Mouse (Mus musculus) kidney, adult 2 months (tissue): ENCODE results near the gene Elk3. TPM values are rescaled to one million over a fixed set of nuclear protein-coding genes. Genes with fewer than 3 reads are reported as not detected.

Experiments used
- DNase-seq: peaks from one replicate; pipeline ENCODE4 v3.0.0; 2021
- H3K27ac ChIP-seq: fragments of 200-500 bp; 2 replicates; pipeline ENCODE4 v1.5.1; 2012; ENCODE audit warnings: low read depth, low read length, control low read depth, inconsistent platforms; ENCODE audit not compliant: insufficient read depth
- H3K27me3 ChIP-seq: fragments of 200-500 bp; replicated peaks from 2 replicates; pipeline ENCODE4 v1.6.1; 2012; ENCODE audit warnings: mild to moderate bottlenecking, moderate library complexity, low read length, inconsistent platforms; ENCODE audit not compliant: control insufficient read depth, insufficient read depth
- H3K36me3 ChIP-seq: fragments of 200-500 bp; 2 replicates; pipeline ENCODE4 v1.6.1; 2012; ENCODE audit warnings: mild to moderate bottlenecking, moderate library complexity, low read length, inconsistent platforms; ENCODE audit not compliant: control insufficient read depth, insufficient read depth
- H3K4me1 ChIP-seq: fragments of 200-500 bp; 2 replicates; pipeline ENCODE4 v1.6.1; 2011; ENCODE audit warnings: low read length; ENCODE audit not compliant: control insufficient read depth, insufficient read depth
- H3K4me3 ChIP-seq: fragments of 200-500 bp; 2 replicates; pipeline ENCODE4 v1.5.1; 2011; ENCODE audit warnings: mild to moderate bottlenecking, low read depth, low read length, control low read depth; ENCODE audit not compliant: insufficient read depth
- CTCF ChIP-seq: fragments of 200-500 bp; conservative IDR thresholded peaks from 2 replicates; pipeline ENCODE4 v1.5.1; 2011; ENCODE audit warnings: low read depth, mild to moderate bottlenecking, control low read depth, low read length, moderate library complexity, mixed read lengths; ENCODE audit not compliant: insufficient read depth, insufficient read length
- POLR2A ChIP-seq: fragments of 200-500 bp; IDR thresholded peaks from one replicate; pipeline ENCODE4 v1.6.1; 2011; ENCODE audit warnings: low read depth, low read length, control low read depth
- WGBS: fragments of 180-500 bp; shearing (Covaris S2); methylation state at CpG from one replicate; pipeline ENCODE4 v1.1.7; 2018; 5-methylcytosine and 5-hydroxymethylcytosine counted together
- polyA plus RNA-seq: library from polyadenylated mRNA; depleted of rRNA; stranded (reverse); fragments of >200 nt; gene quantifications from 2 replicates; pipeline ENCODE4 v1.2.3, GENCODE M21; 2012

The Elk3 gene
- polyA plus RNA-seq, 1 experiment: 28.1 TPM

DNA sequence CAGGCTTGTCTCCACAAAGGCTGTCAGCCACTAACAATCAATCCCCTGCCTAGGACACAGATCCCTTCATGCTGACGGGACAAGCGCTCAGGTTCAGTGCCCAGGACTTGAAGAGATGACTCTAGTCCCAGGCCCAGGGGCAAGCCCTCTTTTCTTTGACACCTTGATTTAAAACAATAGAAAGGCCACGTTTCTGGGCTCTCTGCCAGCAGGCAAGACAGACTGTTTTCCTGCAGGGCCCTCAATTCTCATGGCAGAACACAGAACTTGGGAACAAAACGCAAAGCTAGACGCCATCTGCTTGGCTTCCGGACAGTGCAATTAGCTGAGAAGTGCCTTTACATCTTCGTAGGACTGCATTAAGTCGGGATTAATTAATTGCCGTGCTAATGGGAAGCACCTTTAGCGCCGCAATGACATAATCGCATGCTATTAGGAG, 28.4 kb downstream of the Elk3 start:
- TF ChIP-seq CTCF (no peak), POLR2A (no peak)
- Histone ChIP-seq H3K27ac (peak overlapping the region; percentile 40), H3K36me3 (no peaks in the 10 kb centered on the region), H3K4me1 (peaks cover 4% of the 10 kb centered on the region), H3K4me3 (no peak overlapping the region), H3K27me3 (no peaks in the 10 kb centered on the region)
- 41% methylated on average over 12 of the region's 12 CpGs for WGBS
- peak; percentile 87 for DNase-seq

GRCm38 (mm10) chr10:93281092-93281491, 29.8 kb downstream of the Elk3 start:
- TF ChIP-seq POLR2A: no peak
- no peak for TF ChIP-seq CTCF
- Histone ChIP-seq H3K27me3 (no peaks in the 10 kb centered on the region), H3K27ac (peak overlapping the region; percentile 58; the same call in 1 of the 2 replicates), H3K36me3 (no peaks in the 10 kb centered on the region), H3K4me1 (peaks cover 4% of the 10 kb centered on the region), H3K4me3 (no peak overlapping the region)
- DNase-seq: no peak
- WGBS: 43% methylated on average over 7 of the region's 7 CpGs

DNA sequence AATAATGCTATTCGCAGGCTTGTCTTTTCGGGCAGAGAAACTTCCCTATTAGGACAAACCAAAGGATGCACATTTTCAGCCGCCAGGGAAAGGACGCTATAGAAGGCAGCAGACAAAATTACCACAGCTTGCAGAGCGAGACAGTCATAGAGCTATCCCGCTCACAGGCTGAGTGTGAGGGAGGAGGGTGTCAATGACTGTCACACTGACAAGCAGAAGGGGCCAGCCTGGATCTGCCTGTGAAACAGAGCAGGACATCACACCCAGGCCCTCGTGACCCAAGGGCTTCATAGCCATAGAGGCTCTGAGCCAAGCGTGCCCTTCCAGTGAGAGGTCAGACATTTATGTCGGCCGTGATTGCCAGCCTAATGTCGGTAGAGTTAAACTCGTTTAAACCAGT, 30.3 kb downstream of the Elk3 start:
- 45% methylated on average over 12 of the region's 12 CpGs for WGBS
- DNase-seq: no peak
- Histone ChIP-seq H3K4me1 (peaks cover 4% of the 10 kb centered on the region), H3K36me3 (no peaks in the 10 kb centered on the region), H3K27ac (peak overlapping the region; percentile 58), H3K4me3 (no peak overlapping the region), H3K27me3 (no peaks in the 10 kb centered on the region)
- TF ChIP-seq POLR2A (no peak), CTCF (no peak)

- no peak overlapping the region for H3K27ac ChIP-seq
- no peak for DNase-seq
- TF ChIP-seq POLR2A: no peak
- no peak overlapping the region for H3K4me3 ChIP-seq
- no peaks in the 10 kb centered on the region for H3K27me3 ChIP-seq
- 74% methylated on average over 9 of the region's 9 CpGs for WGBS
- peaks cover 8% of the 10 kb centered on the region for H3K4me1 ChIP-seq
- no peaks in the 10 kb centered on the region for H3K36me3 ChIP-seq
These were observed 31.9 kb downstream of the Elk3 start for GRCm38 (mm10) chr10:93279062-93279461.

GRCm38 (mm10) chr10:93278361-93278760, 32.6 kb downstream of the Elk3 start:
- no peaks in the 10 kb centered on the region for H3K27me3 ChIP-seq
- no peaks in the 10 kb centered on the region for H3K36me3 ChIP-seq
- DNase-seq: no peak
- no peak overlapping the region for H3K4me3 ChIP-seq
- H3K27ac ChIP-seq: no peak overlapping the region
- peaks cover 9% of the 10 kb centered on the region for H3K4me1 ChIP-seq
- 84% methylated on average over 8 of the region's 8 CpGs for WGBS
- no peak for TF ChIP-seq CTCF
- TF ChIP-seq POLR2A: no peak

DNA sequence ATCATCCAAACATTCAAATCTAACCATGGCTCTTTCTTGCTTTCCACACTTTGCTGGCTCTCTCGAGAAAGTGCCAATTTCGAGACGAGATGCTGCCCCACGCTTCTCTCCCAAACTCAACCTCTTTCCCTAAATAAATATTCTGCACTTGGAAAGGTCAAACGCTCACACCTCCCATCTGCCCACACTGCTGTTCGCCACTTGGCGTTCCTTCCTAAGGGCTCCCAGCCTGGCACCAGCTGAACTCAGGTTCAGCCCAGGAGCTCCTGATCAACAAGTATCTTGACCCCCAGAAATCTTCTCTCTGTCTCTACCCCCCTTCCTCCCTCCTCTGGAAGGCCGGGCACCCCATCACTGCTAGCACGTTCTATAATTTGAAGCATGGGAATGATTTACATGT, 34.1 kb downstream of the Elk3 start:
- 31% methylated on average over 9 of the region's 9 CpGs for WGBS
- peaks cover 16% of the 10 kb centered on the region for H3K4me1 ChIP-seq
- no peak overlapping the region for H3K27ac ChIP-seq
- no peak for DNase-seq
- H3K27me3 ChIP-seq: no peaks in the 10 kb centered on the region
- TF ChIP-seq CTCF: no peak
- no peak for TF ChIP-seq POLR2A
- no peak overlapping the region for H3K4me3 ChIP-seq
- H3K36me3 ChIP-seq: no peaks in the 10 kb centered on the region

DNA sequence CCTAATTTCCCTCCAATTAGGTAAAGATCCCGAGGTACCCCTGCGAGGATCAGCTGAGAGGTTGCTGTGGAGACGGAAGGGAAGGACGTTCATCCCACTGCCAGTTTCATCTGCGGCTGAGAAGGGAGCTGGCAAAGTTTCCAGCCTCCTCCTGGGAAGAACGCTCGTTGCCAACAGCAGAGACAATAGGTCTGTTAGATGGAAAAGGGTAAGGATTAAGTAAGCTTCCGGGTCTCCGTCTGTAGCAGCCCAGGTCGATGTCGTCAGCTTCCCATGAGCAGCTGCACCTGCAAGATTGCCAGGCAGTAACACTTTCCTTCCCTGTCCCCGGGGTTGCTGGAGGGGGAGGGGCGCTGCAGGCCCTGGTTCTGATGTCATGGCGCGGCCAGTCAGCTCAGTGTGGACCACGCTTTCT, 34.6 kb downstream of the Elk3 start:
- DNase-seq: peak; percentile 79
- Histone ChIP-seq H3K4me3 (peak overlapping the region; percentile 19), H3K4me1 (peaks cover 16% of the 10 kb centered on the region), H3K36me3 (no peaks in the 10 kb centered on the region), H3K27me3 (no peaks in the 10 kb centered on the region), H3K27ac (no peak overlapping the region)
- no peak for TF ChIP-seq CTCF
- no peak for TF ChIP-seq POLR2A
- WGBS: 11% methylated on average over 16 of the region's 16 CpGs
